Mouse (Mus musculus): ENCODE data around the gene Endog.

GRCm38 (mm10) chr2:30194656-30195055 lies 23.4 kb downstream of the Endog start:
- TF ChIP-seq POLR2A (IDR thresholded peaks at IDR 0.05; ENCODE audit: borderline replicate concordance, control insufficient read depth, low read depth, low read length) (no peak), CTCF (IDR thresholded peaks at IDR 0.05; ENCODE audit: control insufficient read depth, insufficient read depth, low read length) (no peak)
